Mouse (Mus musculus): Measurements from ENCODE around the gene Bscl2. TPM values are rescaled to one million over a fixed set of nuclear protein-coding genes. Genes with fewer than 3 reads are reported as not detected.

Gene Bscl2
- polyA plus RNA-seq, 1 experiment from 2014 or later = 52.7 TPM

DNA sequence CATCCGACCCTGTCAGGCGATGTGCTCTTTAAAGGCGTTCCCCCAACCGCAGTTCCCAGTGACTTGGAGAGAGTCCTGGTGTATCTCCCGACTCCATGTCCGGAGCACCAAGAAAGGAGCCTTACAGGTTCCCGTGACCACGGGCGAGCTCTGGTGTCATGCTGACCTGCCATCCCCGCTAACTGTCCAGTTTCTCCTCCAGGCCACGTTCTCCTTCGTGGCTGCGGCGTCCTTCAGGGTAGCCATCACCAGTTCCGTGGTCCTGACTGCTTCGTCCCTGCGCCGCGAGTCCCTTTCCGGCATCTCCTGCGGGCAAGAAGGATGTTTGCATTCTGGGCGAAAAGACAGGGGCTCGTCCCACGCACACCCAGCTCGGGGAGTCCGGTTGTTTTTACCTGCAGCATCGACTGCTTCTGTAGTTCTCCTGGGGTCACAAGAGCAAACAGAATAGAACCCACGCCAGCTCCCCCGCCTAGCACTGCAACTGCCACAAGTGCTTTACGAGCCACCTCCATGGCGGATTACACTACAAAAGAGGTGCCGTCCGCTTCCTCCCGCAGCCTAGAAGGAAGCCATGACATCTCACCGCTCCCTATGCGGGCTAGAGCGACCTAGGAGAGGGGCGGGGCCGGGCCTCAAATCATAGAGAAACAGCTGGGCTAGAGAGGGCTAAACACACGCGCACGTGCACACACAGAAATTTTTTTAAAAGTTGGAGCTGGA lies 43.2 kb downstream of the Bscl2 start, which contains the start of gene Uqcc3:
Gene Uqcc3, minus strand, starts transcription at position 613 of the 723 bp plus-strand sequence.
- Histone ChIP-seq H3K9ac (ENCODE audit: low read length) (peak within 1 kb of the TSS; percentile 87), H3K4me1 (ENCODE audit: control insufficient read depth, insufficient read depth, low read length) (peaks cover 7% of the 10 kb centered on the region; the same call in 1 of the 2 replicates), H3K4me2 (peak within 1 kb of the TSS; percentile 87), H3K27me3 (ENCODE audit: control insufficient read depth, insufficient read depth, low read length) (no peaks in the 10 kb centered on the region), H3K27ac (ENCODE audit: low read depth, low read length) (peak within 1 kb of the TSS; percentile 56), H3K9me3 (ENCODE audit: control insufficient read depth, low read length) (no peaks in the 10 kb centered on the region), H3K4me3 (ENCODE audit: low read depth, low read length) (peak within 1 kb of the TSS; percentile 73), H3K36me3 (ENCODE audit: control insufficient read depth, insufficient read depth, low read length) (no peaks in the 10 kb centered on the region)
- ATAC-seq (ENCODE audit: low FRiP score) = peak; percentile 98
- peak; percentile 97 for DNase-seq (ENCODE audit: low spot score, missing footprints)
- WGBS = under 1% methylated on average over 42 of the region's 42 CpGs

DNA sequence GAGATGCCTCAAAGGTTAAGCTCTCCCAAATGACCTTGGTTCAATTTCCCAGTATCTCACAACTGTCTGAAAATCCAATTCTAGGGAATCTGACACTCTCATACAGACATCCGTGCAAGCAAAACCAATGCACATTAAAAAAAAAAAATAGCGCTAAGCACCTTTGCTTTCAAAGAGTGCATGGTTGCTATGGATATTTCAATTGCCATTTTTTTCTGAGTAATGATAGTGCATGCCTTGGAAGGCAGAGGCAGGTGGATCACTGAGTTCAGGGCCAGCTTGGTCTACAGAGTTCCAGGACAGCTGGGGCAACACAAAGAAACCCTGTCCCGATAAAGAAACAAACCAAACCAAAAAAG lies 43.7 kb downstream of the Bscl2 start:
- peak overlapping the region; percentile 73 for H3K4me3 ChIP-seq (ENCODE audit: low read depth, low read length)
- H3K4me2 ChIP-seq = peak overlapping the region; percentile 87
- H3K36me3 ChIP-seq (ENCODE audit: control insufficient read depth, insufficient read depth, low read length) = no peaks in the 10 kb centered on the region
- H3K9me3 ChIP-seq (ENCODE audit: control insufficient read depth, low read length) = no peaks in the 10 kb centered on the region
- H3K27ac ChIP-seq (ENCODE audit: low read depth, low read length) = peak overlapping the region; percentile 56; the same call in 1 of the 2 replicates
- H3K27me3 ChIP-seq (ENCODE audit: control insufficient read depth, insufficient read depth, low read length) = no peaks in the 10 kb centered on the region
- ATAC-seq (ENCODE audit: low FRiP score) (peak; percentile 42), DNase-seq (ENCODE audit: low spot score, missing footprints) (no peak)
- 13% methylated on average over 3 of the region's 3 CpGs for WGBS
- peaks cover 7% of the 10 kb centered on the region; the same call in 1 of the 2 replicates for H3K4me1 ChIP-seq (ENCODE audit: control insufficient read depth, insufficient read depth, low read length)
- peak overlapping the region; percentile 87 for H3K9ac ChIP-seq (ENCODE audit: low read length)

DNA sequence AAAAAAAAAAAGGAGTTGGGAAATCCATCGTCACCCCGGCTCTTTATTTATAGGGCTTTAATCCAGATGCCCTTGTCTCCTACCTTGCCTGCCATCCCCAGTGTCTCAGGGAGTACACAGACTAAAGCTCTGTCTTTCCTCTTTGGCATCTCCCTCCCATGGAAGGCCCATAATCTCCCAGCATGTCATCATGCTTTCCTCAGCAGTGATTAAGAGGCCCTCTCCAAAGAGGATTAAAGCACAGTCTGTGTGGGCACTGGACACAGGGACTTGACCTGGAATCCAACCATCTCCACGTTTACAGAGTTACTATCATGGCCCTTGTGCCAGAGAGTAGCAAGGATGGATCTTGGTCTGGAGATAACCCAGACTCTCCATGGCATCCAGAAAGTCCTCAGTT lies 46.3 kb downstream of the Bscl2 start, which contains the start of the genes Lbhd1 and Gm49403:
Gene Lbhd1, plus strand, starts transcription at position 117 of the 400 bp plus-strand sequence.
Gene Gm49403, plus strand, starts transcription at position 315 of the 400 bp plus-strand sequence.
- H3K9ac ChIP-seq (ENCODE audit: low read length) = no peak within 1 kb of the TSS
- H3K9me3 ChIP-seq (ENCODE audit: control insufficient read depth, low read length) = no peaks in the 10 kb centered on the region
- no peaks in the 10 kb centered on the region for H3K36me3 ChIP-seq (ENCODE audit: control insufficient read depth, insufficient read depth, low read length)
- H3K4me3 ChIP-seq (ENCODE audit: low read depth, low read length) = no peak within 1 kb of the TSS
- H3K27ac ChIP-seq (ENCODE audit: low read depth, low read length) = no peak within 1 kb of the TSS
- H3K4me2 ChIP-seq = no peak within 1 kb of the TSS
- ATAC-seq (ENCODE audit: low FRiP score) (no peak), DNase-seq (ENCODE audit: low spot score, missing footprints) (no peak)
- H3K4me1 ChIP-seq (ENCODE audit: control insufficient read depth, insufficient read depth, low read length) = peaks cover 14% of the 10 kb centered on the region
- H3K27me3 ChIP-seq (ENCODE audit: control insufficient read depth, insufficient read depth, low read length) = no peaks in the 10 kb centered on the region
- WGBS = 64% methylated on average over 3 of the region's 3 CpGs

DNA sequence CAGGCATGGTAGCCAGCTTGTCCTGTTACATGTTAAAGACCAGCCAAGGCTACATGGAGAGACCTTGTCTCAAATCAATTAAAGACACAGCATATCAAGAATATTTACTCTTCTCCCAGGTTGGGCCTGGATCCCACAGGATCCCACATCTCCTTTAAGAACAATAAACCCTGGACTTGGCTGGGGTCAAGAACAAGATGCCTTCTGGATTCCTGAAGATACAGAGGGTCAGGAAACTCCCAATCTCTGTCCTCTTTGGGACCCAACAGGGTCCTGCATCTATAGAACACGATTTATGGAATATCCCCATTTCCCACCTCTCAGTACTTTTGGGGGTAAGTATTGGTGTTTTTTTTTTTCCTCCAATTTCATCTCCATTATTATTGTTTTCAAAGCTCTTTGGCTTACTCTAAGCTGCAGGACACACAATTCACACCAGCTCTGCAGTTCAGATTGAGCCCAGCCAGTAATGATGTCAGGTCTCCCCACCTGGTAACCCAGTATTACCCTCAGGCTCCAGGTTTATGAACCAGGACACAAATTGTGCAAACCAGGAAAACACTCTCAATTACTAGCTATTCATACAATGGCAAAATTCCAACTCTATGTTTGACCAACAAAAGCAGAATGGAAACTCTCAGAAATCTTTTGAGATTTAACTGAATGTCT lies 49.8 kb downstream of the Bscl2 start:
- Histone ChIP-seq H3K27me3 (ENCODE audit: control insufficient read depth, insufficient read depth, low read length) (no peaks in the 10 kb centered on the region), H3K36me3 (ENCODE audit: control insufficient read depth, insufficient read depth, low read length) (peaks cover 2% of the 10 kb centered on the region; the same call in 1 of the 2 replicates), H3K4me3 (ENCODE audit: low read depth, low read length) (no peak overlapping the region; the same call in 1 of the 2 replicates), H3K4me2 (peak overlapping the region; percentile 88), H3K4me1 (ENCODE audit: control insufficient read depth, insufficient read depth, low read length) (peaks cover 10% of the 10 kb centered on the region), H3K9ac (ENCODE audit: low read length) (no peak overlapping the region; the same call in 1 of the 2 replicates), H3K9me3 (ENCODE audit: control insufficient read depth, low read length) (no peaks in the 10 kb centered on the region), H3K27ac (ENCODE audit: low read depth, low read length) (peak overlapping the region; percentile 25; the same call in 1 of the 2 replicates)
- 43% methylated on average over 1 of the region's 1 CpGs for WGBS
- ATAC-seq (ENCODE audit: low FRiP score) = no peak
- DNase-seq (ENCODE audit: low spot score, missing footprints) = no peak

DNA sequence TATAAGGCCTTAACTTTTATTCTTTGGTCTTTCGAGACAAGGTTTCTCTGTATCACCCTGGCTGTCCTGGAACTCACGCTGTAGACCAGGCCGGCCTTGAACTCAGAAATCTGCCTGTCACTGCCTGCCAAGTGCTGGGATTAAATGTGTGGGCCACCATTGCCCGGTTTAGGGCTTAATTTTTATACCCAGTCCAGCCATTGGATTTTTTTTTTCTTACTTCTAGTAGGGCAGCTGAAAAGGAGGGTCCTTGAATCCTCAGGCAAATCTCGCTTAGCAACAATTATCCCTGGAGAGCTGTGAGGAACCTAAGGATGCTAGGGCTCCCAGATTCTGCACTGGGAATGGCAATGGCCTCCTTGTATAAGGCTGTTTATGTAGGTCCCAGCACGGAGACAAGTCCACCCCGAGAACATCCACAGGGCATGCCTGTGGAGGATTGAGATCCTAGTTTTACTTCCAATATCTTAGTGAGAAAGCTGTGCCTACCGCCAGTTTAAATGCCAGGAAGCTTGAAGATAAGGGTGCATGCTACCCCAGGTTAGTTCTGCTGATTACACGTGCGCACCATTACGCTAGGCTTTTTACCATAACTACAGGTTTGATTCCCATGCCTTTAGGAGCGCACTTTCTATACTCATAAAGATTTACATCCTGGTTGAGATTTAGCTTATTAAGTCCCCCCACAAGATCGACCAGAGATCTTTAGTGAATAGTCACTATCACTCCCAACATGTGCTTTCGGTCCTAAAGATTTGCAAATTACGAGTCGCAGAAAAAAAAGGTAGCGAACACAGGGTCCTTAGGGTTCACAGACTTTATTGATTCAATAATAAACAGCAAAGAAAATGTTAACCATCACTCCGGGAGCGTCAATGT lies 50.6 kb downstream of the Bscl2 start:
- Histone ChIP-seq H3K4me2 (peak overlapping the region; percentile 88), H3K4me3 (ENCODE audit: low read depth, low read length) (peak overlapping the region; percentile 59), H3K9me3 (ENCODE audit: control insufficient read depth, low read length) (no peaks in the 10 kb centered on the region), H3K27ac (ENCODE audit: low read depth, low read length) (peak overlapping the region; percentile 37; the same call in 1 of the 2 replicates), H3K9ac (ENCODE audit: low read length) (peak overlapping the region; percentile 93), H3K4me1 (ENCODE audit: control insufficient read depth, insufficient read depth, low read length) (peaks cover 10% of the 10 kb centered on the region), H3K27me3 (ENCODE audit: control insufficient read depth, insufficient read depth, low read length) (no peaks in the 10 kb centered on the region), H3K36me3 (ENCODE audit: control insufficient read depth, insufficient read depth, low read length) (peaks cover 2% of the 10 kb centered on the region; the same call in 1 of the 2 replicates)
- WGBS = 13% methylated on average over 19 of the region's 19 CpGs
- DNase-seq (ENCODE audit: low spot score, missing footprints) = peak; percentile 90
- ATAC-seq (ENCODE audit: low FRiP score) = no peak

DNA sequence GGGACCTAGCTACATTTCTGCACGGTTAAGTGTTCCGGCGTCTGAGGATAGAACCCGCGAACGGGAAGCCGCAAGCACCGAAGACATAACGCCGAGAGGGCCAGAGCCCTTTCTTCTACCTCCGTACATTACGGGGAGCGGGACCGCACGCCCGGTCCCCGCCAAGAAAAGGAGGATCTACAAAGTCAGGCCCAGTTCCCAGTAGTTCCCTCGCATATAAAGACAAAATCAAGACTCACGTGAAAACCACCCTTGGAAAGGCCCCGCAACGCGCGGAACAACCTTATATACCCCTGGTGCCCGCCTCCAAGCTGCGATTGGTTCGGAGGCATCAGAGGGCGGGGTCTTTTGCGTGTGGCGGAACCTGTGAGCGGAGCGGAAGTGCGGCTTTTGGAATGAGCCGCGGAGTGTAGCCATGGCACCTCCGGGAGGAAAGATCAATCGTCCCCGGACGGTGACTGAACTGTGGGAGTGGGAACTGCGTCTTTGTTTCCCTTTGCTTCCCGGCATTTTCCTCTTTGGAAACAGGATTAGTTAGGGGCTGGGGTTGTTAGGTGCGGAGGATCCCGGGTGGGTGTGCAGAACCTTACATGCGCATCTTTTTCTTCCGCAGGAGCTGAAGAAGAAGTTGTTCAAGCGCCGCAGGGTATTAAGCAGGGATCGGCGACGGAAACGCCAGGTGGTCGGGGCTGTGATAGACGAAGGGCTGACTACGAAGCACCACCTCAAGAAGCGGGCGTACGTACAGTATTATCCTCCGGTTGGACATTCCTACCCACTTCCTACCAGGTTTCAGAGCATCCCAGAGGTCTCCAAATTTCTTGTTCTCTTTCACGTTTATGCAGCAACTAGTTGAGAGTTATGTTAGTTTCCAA lies 51.5 kb downstream of the Bscl2 start, which contains the start of the genes 1810009A15Rik and Gm49416:
Gene 1810009A15Rik, plus strand, starts transcription at position 343 of the 875 bp plus-strand sequence.
Gene Gm49416, plus strand, starts transcription at position 416 of the 875 bp plus-strand sequence.
- Histone ChIP-seq H3K4me1 (ENCODE audit: control insufficient read depth, insufficient read depth, low read length) (peaks cover 13% of the 10 kb centered on the region), H3K9ac (ENCODE audit: low read length) (peak within 1 kb of the TSS; percentile 93), H3K4me3 (ENCODE audit: low read depth, low read length) (peak within 1 kb of the TSS; percentile 59), H3K27me3 (ENCODE audit: control insufficient read depth, insufficient read depth, low read length) (no peaks in the 10 kb centered on the region), H3K36me3 (ENCODE audit: control insufficient read depth, insufficient read depth, low read length) (peaks cover 2% of the 10 kb centered on the region; the same call in 1 of the 2 replicates), H3K4me2 (peak within 1 kb of the TSS; percentile 88), H3K27ac (ENCODE audit: low read depth, low read length) (peak within 1 kb of the TSS; percentile 74), H3K9me3 (ENCODE audit: control insufficient read depth, low read length) (no peaks in the 10 kb centered on the region)
- peak; percentile 99 for DNase-seq (ENCODE audit: low spot score, missing footprints)
- peak; percentile 94 for ATAC-seq (ENCODE audit: low FRiP score)
- WGBS = under 1% methylated on average over 58 of the region's 58 CpGs

DNA sequence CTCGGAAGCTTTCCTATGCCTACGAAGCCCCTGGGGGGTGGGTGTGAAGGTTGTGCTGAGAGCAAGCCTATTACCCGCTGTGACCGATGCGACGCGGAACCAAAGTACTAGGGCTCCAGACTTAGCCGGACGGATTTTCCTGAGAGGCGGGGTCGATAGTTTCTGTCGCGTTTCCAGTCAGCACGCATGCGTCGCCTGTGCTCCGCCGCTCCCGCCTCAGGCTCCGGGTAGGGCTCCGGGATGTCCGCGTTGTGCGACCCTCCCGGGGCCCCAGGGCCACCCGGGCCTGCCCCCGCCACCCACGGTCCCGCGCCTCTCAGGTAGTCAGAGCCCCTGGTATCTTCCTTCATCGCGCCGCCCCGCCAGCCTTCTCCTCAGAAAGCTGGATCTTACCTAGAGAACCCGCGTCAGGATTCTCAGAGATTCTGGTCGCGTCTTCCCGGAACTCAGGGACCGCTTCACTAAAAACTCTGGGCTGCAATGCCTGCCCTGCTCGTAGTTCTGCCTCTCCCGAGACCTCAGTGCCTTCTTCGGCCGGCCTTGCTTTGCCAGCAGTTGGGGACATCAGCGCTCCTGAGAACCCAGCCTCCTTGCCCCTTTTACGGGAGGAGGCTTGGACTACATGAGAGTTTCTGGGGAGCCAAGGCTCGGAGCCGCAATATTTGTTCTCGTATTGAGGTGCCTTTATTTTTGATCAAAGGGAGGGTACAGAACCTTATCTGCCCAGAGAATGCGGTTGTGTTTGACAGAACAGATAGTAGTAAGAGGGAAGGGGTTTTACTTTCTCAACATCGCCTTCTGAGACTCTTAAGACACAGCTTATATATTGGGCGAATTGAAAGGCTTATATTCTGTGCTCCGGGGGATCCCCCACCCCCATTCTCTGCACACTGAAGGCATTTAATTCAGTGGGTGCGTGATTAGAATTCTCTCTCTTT lies 55.8 kb downstream of the Bscl2 start, which contains the start of gene Ints5:
Gene Ints5, plus strand, starts transcription at position 177 of the 938 bp plus-strand sequence.
- Histone ChIP-seq H3K27me3 (ENCODE audit: control insufficient read depth, insufficient read depth, low read length) (no peaks in the 10 kb centered on the region), H3K4me1 (ENCODE audit: control insufficient read depth, insufficient read depth, low read length) (peaks cover 15% of the 10 kb centered on the region), H3K4me3 (ENCODE audit: low read depth, low read length) (peak within 1 kb of the TSS; percentile 87), H3K36me3 (ENCODE audit: control insufficient read depth, insufficient read depth, low read length) (peaks cover 9% of the 10 kb centered on the region), H3K9me3 (ENCODE audit: control insufficient read depth, low read length) (no peaks in the 10 kb centered on the region), H3K27ac (ENCODE audit: low read depth, low read length) (peak within 1 kb of the TSS; percentile 80), H3K4me2 (peak within 1 kb of the TSS; percentile 74), H3K9ac (ENCODE audit: low read length) (peak within 1 kb of the TSS; percentile 87)
- DNase-seq (ENCODE audit: low spot score, missing footprints) (peak; percentile 98), ATAC-seq (ENCODE audit: low FRiP score) (peak; percentile 65)
- 4% methylated on average over 54 of the region's 54 CpGs for WGBS

All from midbrain, embryonic 11.5 days (tissue).